Mouse (Mus musculus) MEL (cell line): ENCODE data around the gene Serpinb7. TPM values are rescaled to one million over a fixed set of nuclear protein-coding genes. Genes with fewer than 3 reads are reported as not detected.

Experiments used
- DNase-seq: peaks from one replicate; pipeline ENCODE4 v3.0.0; 2011; ENCODE audit warnings: low read depth, low spot score
- H3K27ac ChIP-seq: 2 replicates; pipeline ENCODE4 v1.5.1; 2012; ENCODE audit warnings: low read depth, mild to moderate bottlenecking, control low read depth, low read length, moderate library complexity; ENCODE audit not compliant: control insufficient read depth
- H3K27me3 ChIP-seq, 2 experiments: fragments of 150-350 bp in 1 of 2; sonication (generic) in 1 of 2; 2 replicates each; pipeline ENCODE4 v1.6.1; 2012; ENCODE audit warnings: low read length in 2 of 2, mild to moderate bottlenecking in 2 of 2, improper control_type of control experiment in 1 of 2, moderate library complexity in 1 of 2; ENCODE audit not compliant: insufficient read depth in 2 of 2, control insufficient read depth in 1 of 2
- H3K36me3 ChIP-seq, 2 experiments: 2 replicates each; pipeline ENCODE4 v1.6.1; 2012 to 2014; ENCODE audit warnings: low read length in 2 of 2, improper control_type of control experiment in 1 of 2, inconsistent platforms in 1 of 2, mild to moderate bottlenecking in 1 of 2; ENCODE audit not compliant: insufficient read depth in 2 of 2, control insufficient read depth in 1 of 2
- H3K4me1 ChIP-seq, 2 experiments: fragments of 150-350 bp in 1 of 2; sonication (generic) in 1 of 2; 2 replicates each; pipeline ENCODE4 v1.6.1; 2012; ENCODE audit warnings: low read length in 2 of 2, improper control_type of control experiment in 1 of 2, mild to moderate bottlenecking in 1 of 2; ENCODE audit not compliant: insufficient read depth in 2 of 2, control insufficient read depth in 1 of 2
- H3K4me3 ChIP-seq, 2 experiments: fragments of 150-350 bp in 1 of 2; sonication (generic) in 1 of 2; 2 replicates each; pipeline ENCODE4 v1.5.1; 2012; ENCODE audit warnings: low read depth in 2 of 2, low read length in 2 of 2, mild to moderate bottlenecking in 2 of 2, moderate library complexity in 2 of 2, control low read depth in 1 of 2, improper control_type of control experiment in 1 of 2; ENCODE audit not compliant: control insufficient read depth in 1 of 2, insufficient read depth in 1 of 2
- H3K79me2 ChIP-seq: 2 replicates; pipeline ENCODE4 v1.6.1; 2012; ENCODE audit warnings: mild to moderate bottlenecking, low read length, moderate library complexity; ENCODE audit not compliant: control insufficient read depth, poor library complexity, insufficient read depth
- H3K9ac ChIP-seq: 2 replicates; pipeline ENCODE4 v1.6.1; 2012; ENCODE audit warnings: low read depth, mild to moderate bottlenecking, control low read depth, low read length, moderate library complexity; ENCODE audit not compliant: control insufficient read depth, poor library complexity, severe bottlenecking
- H3K9me3 ChIP-seq: fragments of 150-350 bp; sonication (generic); replicated peaks from 2 replicates; pipeline ENCODE4 v1.6.1; 2012; ENCODE audit warnings: mild to moderate bottlenecking, low read length, improper control_type of control experiment, moderate library complexity; ENCODE audit not compliant: insufficient read depth
- CHD2 ChIP-seq: IDR thresholded peaks from 2 replicates; pipeline ENCODE4 v1.6.1; 2011; ENCODE audit warnings: low read length, improper control_type of control experiment
- CTCF ChIP-seq, 3 experiments: IDR thresholded peaks in 2 of 3; conservative IDR thresholded peaks in 1 of 3; 2 replicates each; pipeline ENCODE4 v1.5.1; 2011 to 2012; ENCODE audit warnings: low read length in 3 of 3, low read depth in 2 of 3, mild to moderate bottlenecking in 2 of 3, improper control_type of control experiment in 1 of 3, inconsistent platforms in 1 of 3, mixed read lengths in 1 of 3, moderate library complexity in 1 of 3; ENCODE audit not compliant: control insufficient read depth in 1 of 3, insufficient read depth in 1 of 3, poor library complexity in 1 of 3, severe bottlenecking in 1 of 3
- E2F4 ChIP-seq: IDR thresholded peaks from 2 replicates; pipeline ENCODE4 v1.6.1; 2011; ENCODE audit warnings: low read depth, low read length, improper control_type of control experiment, borderline replicate concordance
- GABPA ChIP-seq: IDR thresholded peaks from 2 replicates; pipeline ENCODE4 v1.6.1; 2012; ENCODE audit warnings: low read depth, mild to moderate bottlenecking, inconsistent platforms, low read length, improper control_type of control experiment, moderate library complexity
- GATA1 ChIP-seq: IDR thresholded peaks from 2 replicates; pipeline ENCODE4 v1.6.1; 2011; ENCODE audit warnings: low read depth, low read length, improper control_type of control experiment
- HCFC1 ChIP-seq: IDR thresholded peaks from 2 replicates; pipeline ENCODE4 v1.6.1; 2012; ENCODE audit warnings: low read depth, mild to moderate bottlenecking, inconsistent platforms, low read length, improper control_type of control experiment, moderate library complexity
- KAT2A ChIP-seq: conservative IDR thresholded peaks from 2 replicates; pipeline ENCODE4 v1.6.1; 2012; ENCODE audit warnings: low read depth, low read length, improper control_type of control experiment, inconsistent platforms
- MAFK ChIP-seq: IDR thresholded peaks from 2 replicates; pipeline ENCODE4 v1.6.1; 2011; ENCODE audit warnings: low read depth, mild to moderate bottlenecking, low read length, improper control_type of control experiment, borderline replicate concordance
- MYB ChIP-seq: IDR thresholded peaks from 2 replicates; pipeline ENCODE4 v1.6.1; 2011; ENCODE audit warnings: mild to moderate bottlenecking, low read depth, low read length, improper control_type of control experiment
- NELFE ChIP-seq: IDR thresholded peaks from 2 replicates; pipeline ENCODE4 v1.6.1; 2011; ENCODE audit warnings: low read depth, low read length, improper control_type of control experiment
- POLR2AphosphoS5 ChIP-seq: IDR thresholded peaks from 2 replicates; pipeline ENCODE4 v1.6.1; 2012; ENCODE audit warnings: low read depth, borderline replicate concordance, mild to moderate bottlenecking, inconsistent platforms, low read length, moderate library complexity, mixed read lengths
- RAD21 ChIP-seq: IDR thresholded peaks from 2 replicates; pipeline ENCODE4 v1.6.1; 2011; ENCODE audit warnings: mild to moderate bottlenecking, low read depth, low read length, improper control_type of control experiment
- SIN3A ChIP-seq: IDR thresholded peaks from 2 replicates; pipeline ENCODE4 v1.6.1; 2012; ENCODE audit warnings: low read length, improper control_type of control experiment, inconsistent platforms
- TCF12 ChIP-seq: IDR thresholded peaks from 2 replicates; pipeline ENCODE4 v1.6.1; 2014; ENCODE audit warnings: low read depth, mild to moderate bottlenecking, inconsistent platforms, low read length, improper control_type of control experiment, moderate library complexity
- UBTF ChIP-seq: IDR thresholded peaks from 2 replicates; pipeline ENCODE4 v1.6.1; 2012; ENCODE audit warnings: low read depth, mild to moderate bottlenecking, inconsistent platforms, low read length, improper control_type of control experiment, moderate library complexity, borderline replicate concordance; ENCODE audit not compliant: insufficient read depth
- USF1 ChIP-seq: IDR thresholded peaks from 2 replicates; pipeline ENCODE4 v1.6.1; 2014; ENCODE audit warnings: low read depth, mild to moderate bottlenecking, inconsistent platforms, low read length, improper control_type of control experiment, moderate library complexity
- polyA plus RNA-seq, 2 experiments: library from polyadenylated mRNA; stranded (reverse) in 1 of 2; unstranded in 1 of 2; fragments of >175 nt in 1 of 2; fragments of >200 nt in 1 of 2; gene quantifications; 2 replicates each; pipeline versions ENCODE4 v1.2.1 to v1.2.4; 2012; ENCODE audit warnings: low replicate concordance in 2 of 2, low read depth in 1 of 2; ENCODE audit not compliant: insufficient read length in 2 of 2, insufficient read depth in 1 of 2, missing spikeins in 1 of 2
- total RNA-seq: library from RNA; depleted of rRNA; stranded (reverse); fragments of 300-350 nt; gene quantifications from 2 replicates; pipeline ENCODE4 v1.2.3, GENCODE M21; 2012; rRNA removed

Gene Serpinb7
- total RNA-seq = not detected in 2 replicates
- polyA plus RNA-seq = not detected

GRCm38 (mm10) chr1:107399355-107399754 is at the start of gene Serpinb7:
TSS of gene Serpinb7 (plus strand) at chr1:107399655.
- H3K27ac ChIP-seq = no peak within 1 kb of the TSS
- H3K4me3 ChIP-seq = no peak within 1 kb of the TSS
- no peaks in the 10 kb centered on the region for H3K79me2 ChIP-seq
- peaks cover 9 to 16% of the 10 kb centered on the region in 2 experiments; a peak in 3 of 4 replicates for H3K4me1 ChIP-seq
- DNase-seq = no peak
- no peak within 1 kb of the TSS for H3K9ac ChIP-seq
- H3K27me3 ChIP-seq = no peaks in the 10 kb centered on the region
- H3K36me3 ChIP-seq = peaks cover 0 to 13% of the 10 kb centered on the region in 2 experiments; a peak in 2 of 4 replicates
- no peak for TF ChIP-seq SIN3A
- no peak for TF ChIP-seq E2F4
- no peak for TF ChIP-seq RAD21
- TF ChIP-seq TCF12 = no peak
- no peaks in the 10 kb centered on the region for H3K9me3 ChIP-seq

DNA sequence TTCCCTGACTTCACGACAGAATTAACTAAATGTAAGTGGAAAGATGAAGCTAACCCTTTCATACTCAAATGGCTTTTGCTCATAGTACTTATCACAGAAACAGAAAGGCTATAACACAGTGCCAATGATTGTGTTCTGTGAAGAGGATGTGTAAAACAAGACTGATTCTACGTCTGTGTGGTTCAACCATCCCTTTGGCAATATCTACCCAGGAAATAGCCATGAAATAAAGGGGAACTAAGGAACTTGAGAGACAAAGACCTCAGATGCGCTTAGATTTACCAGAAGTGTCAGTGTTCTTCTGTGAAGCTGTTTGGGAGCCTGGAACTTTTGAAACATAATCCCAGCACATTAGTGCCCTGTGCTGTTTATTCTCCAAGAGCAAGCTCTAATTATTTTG is 49.1 kb upstream of the Serpinb7 start:
- H3K36me3 ChIP-seq = no peaks in the 10 kb centered on the region
- DNase-seq = no peak
- no peaks in the 10 kb centered on the region for H3K9me3 ChIP-seq
- no peaks in the 10 kb centered on the region for H3K79me2 ChIP-seq
- H3K27ac ChIP-seq = no peak overlapping the region
- H3K4me3 ChIP-seq = no peak overlapping the region
- H3K4me1 ChIP-seq = no peaks in the 10 kb centered on the region
- TF ChIP-seq USF1 (no peak), CTCF (IDR thresholded peaks at IDR 0.05 in 2 of 3, conservative IDR thresholded peaks at IDR 0.05 in 1 of 3; ENCODE audit: control insufficient read depth in 1 of 3, insufficient read depth in 1 of 3, low read depth in 2 of 3, low read length in 3 of 3, poor library complexity in 1 of 3, severe bottlenecking in 1 of 3) (no peak)
- H3K27me3 ChIP-seq = no peaks in the 10 kb centered on the region
- no peak overlapping the region for H3K9ac ChIP-seq

GRCm38 (mm10) chr1:107351115-107351514 is 48.3 kb upstream of the Serpinb7 start:
- no peaks in the 10 kb centered on the region for H3K4me1 ChIP-seq
- H3K36me3 ChIP-seq = no peaks in the 10 kb centered on the region
- H3K79me2 ChIP-seq = no peaks in the 10 kb centered on the region
- TF ChIP-seq MAFK = no peak
- no peak for TF ChIP-seq CHD2
- no peak for TF ChIP-seq USF1
- no peak for TF ChIP-seq MYB
- no peak for TF ChIP-seq GATA1
- no peak for TF ChIP-seq KAT2A
- no peak for TF ChIP-seq NELFE
- no peak for TF ChIP-seq HCFC1
- TF ChIP-seq UBTF = no peak
- no peak for TF ChIP-seq GABPA
- TF ChIP-seq TCF12 = no peak
- TF ChIP-seq POLR2AphosphoS5 = no peak
- no peaks in the 10 kb centered on the region for H3K9me3 ChIP-seq
- no peaks in the 10 kb centered on the region for H3K27me3 ChIP-seq
- DNase-seq = no peak
- H3K27ac ChIP-seq = no peak overlapping the region
- H3K4me3 ChIP-seq = no peak overlapping the region
- H3K9ac ChIP-seq = no peak overlapping the region
